Mouse (Mus musculus) forebrain, embryonic 12.5 days (tissue): Measurements from ENCODE around the gene 1700049E17Rik2. TPM values are rescaled to one million over a fixed set of nuclear protein-coding genes. Genes with fewer than 3 reads are reported as not detected.
"Not testable (repeated sequence)": the region's sequence is repeated elsewhere in the genome, so short reads cannot be mapped to it uniquely, and the experiment has no call there.

Experiments used
- ATAC-seq: fragments of 200-750 bp; cut with Nextera tagmentation; 2 replicates; pipeline ENCODE4 v1.8.0; 2017; ENCODE audit warnings: moderate TSS enrichment; ENCODE audit not compliant: low FRiP score
- H3K27ac ChIP-seq: fragments of 300-500 bp; sonication (generic); 2 replicates; pipeline ENCODE4 v1.5.1; 2016; ENCODE audit warnings: mild to moderate bottlenecking
- H3K27me3 ChIP-seq: fragments of 300-500 bp; sonication (generic); 2 replicates; pipeline ENCODE4 v1.6.1; 2016; ENCODE audit warnings: mild to moderate bottlenecking
- H3K36me3 ChIP-seq: fragments of 300-500 bp; sonication (generic); replicated peaks from 2 replicates; pipeline ENCODE4 v1.6.1; 2016; ENCODE audit warnings: mild to moderate bottlenecking
- H3K4me1 ChIP-seq: fragments of 300-500 bp; sonication (generic); 2 replicates; pipeline ENCODE4 v1.6.1; 2016
- H3K4me2 ChIP-seq: fragments of 300-500 bp; sonication (generic); 2 replicates; pipeline ENCODE4 v1.6.1; 2016; ENCODE audit warnings: mild to moderate bottlenecking, moderate library complexity
- H3K4me3 ChIP-seq: fragments of 300-500 bp; sonication (generic); replicated peaks from 2 replicates; pipeline ENCODE4 v1.5.1; 2016; ENCODE audit warnings: mild to moderate bottlenecking
- H3K9ac ChIP-seq: fragments of 300-500 bp; sonication (generic); 2 replicates; pipeline ENCODE4 v1.6.1; 2016; ENCODE audit warnings: mild to moderate bottlenecking
- H3K9me3 ChIP-seq: fragments of 300-500 bp; sonication (generic); 2 replicates; pipeline ENCODE4 v1.6.1; 2016
- WGBS: fragments of 180-500 bp; shearing (Covaris S2); methylation state at CpG from one replicate; pipeline ENCODE4 v1.1.7; 2016; 5-methylcytosine and 5-hydroxymethylcytosine counted together
- polyA plus RNA-seq: library from polyadenylated mRNA; unstranded; fragments of >200 nt; fragmentation: Nextera tagmentation; extraction: Ambion mirVana; gene quantifications from 2 replicates; pipeline ENCODE4 v1.2.1, GENCODE M21; 2016

The 1700049E17Rik2 gene
- not detected in 2 replicates for polyA plus RNA-seq

DNA sequence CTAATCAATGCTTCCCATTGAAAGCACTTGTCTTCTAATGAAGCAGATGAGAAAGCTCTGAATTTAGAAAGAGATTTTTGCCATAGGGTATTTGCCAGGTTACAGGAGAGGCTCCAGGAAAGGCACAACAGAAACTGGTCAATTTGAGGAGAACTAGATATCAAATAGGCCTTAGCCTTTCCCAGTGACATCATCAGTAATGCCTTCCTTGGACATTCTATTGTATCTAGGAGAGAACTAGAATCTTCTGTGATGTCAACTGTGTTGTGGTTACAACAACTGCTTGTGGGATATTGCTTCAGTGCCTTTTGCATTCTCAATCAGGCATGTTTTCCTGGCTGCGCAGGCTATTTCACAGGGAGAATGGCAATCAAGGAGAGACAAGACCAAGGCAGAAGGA, at the start of gene 1700049E17Rik2:
Gene 1700049E17Rik2, plus strand, starts transcription at position 301 of the 400 bp plus-strand sequence.
- WGBS: no CpG with 5 or more reads among the region's 1 CpGs
- H3K4me2 ChIP-seq, H3K4me3 ChIP-seq, H3K36me3 ChIP-seq, H3K27ac ChIP-seq, H3K9me3 ChIP-seq, H3K27me3 ChIP-seq, H3K4me1 ChIP-seq, H3K9ac ChIP-seq, ATAC-seq: not testable (repeated sequence)

DNA sequence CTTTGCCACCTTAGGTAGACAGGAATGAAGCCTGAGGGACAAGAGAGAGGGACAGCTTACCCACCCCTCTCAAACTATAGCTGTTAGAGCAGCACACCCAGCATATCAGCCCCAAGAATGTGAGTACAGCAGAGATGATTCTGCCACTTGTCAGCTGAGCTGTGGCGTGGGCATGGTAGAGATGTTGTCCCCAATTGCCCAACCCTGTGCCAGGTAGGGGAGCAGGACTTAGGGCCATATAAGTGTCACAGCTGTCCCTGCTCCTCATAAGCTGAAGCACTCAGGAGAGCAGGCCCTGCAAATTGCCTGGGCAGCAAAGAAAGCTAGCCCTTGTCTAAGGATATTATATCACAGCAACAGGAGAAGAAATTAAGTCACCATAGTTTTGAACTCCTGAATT, 48.3 kb upstream of the 1700049E17Rik2 start:
- not testable (repeated sequence) for H3K4me2 ChIP-seq, H3K9ac ChIP-seq, H3K27ac ChIP-seq, H3K36me3 ChIP-seq, ATAC-seq, H3K9me3 ChIP-seq, H3K4me3 ChIP-seq, H3K4me1 ChIP-seq, H3K27me3 ChIP-seq
- WGBS: 83% methylated on average over 1 of the region's 1 CpGs

DNA sequence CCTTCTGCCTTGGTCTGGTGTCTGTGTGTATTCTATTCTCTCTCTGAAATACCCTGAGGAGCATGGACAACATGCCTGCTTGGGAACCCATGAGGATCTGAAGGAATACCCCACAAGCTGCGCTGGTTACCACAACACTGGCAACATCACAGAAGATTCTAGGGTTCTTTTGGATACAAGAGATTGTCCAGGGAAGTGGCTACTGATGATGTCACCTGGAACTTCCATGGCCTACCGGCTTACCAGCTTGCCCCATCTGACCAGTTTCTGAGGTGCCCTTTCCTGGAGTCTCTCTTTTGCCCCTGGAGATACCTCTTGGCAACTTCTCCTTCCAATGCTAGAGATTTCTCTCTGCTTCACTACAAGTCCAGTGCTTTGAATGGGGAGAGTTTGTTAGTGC, 17.5 kb upstream of the 1700049E17Rik2 start, which contains the start of gene Gm7970:
Gene Gm7970, minus strand, starts transcription at position 101 of the 400 bp plus-strand sequence.
- not testable (repeated sequence) for H3K9ac ChIP-seq, H3K9me3 ChIP-seq, ATAC-seq, H3K27ac ChIP-seq, H3K36me3 ChIP-seq, H3K4me3 ChIP-seq, H3K4me1 ChIP-seq, H3K4me2 ChIP-seq, H3K27me3 ChIP-seq
- WGBS: no CpG with 5 or more reads among the region's 2 CpGs

DNA sequence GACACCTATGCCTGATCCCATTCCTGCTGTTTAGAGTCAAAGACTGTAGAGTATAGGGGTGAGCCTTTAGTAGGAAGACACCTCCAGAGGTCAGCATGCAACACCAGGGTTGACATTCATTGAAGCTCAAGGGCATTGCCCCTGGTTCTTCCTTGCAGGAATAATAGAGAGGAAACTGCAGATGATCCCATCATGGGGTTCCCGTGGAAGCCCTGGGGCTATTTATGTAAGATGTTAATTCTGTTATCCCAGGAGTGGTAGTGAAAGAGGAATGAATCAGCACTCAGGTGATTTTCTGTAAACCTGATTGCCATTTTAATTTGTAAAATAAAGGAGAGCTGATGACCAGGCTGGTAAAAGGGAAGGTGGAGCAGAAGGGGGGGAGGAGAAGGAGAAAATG, 13.3 kb downstream of the 1700049E17Rik2 start:
- not testable (repeated sequence) for H3K9me3 ChIP-seq

DNA sequence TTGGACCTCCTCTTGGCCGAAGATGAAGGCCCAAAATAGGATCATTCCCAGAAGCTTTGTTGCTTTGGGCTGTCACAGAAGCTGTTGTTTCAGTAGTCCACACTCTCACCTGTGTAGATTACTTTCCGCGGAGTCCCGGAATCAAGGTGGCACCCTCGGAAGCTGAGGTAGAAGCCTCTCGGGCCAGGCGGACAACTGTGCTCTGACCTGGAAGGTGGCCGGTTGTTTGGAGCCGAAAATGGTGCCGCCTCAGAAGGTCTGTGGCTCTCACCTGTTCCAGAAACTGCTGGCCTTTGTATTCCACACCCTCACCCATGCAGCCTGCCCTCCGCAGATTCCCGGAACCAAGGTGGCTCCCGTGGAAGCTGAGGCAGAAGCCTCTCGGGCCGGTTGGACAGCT, 27.9 kb downstream of the 1700049E17Rik2 start:
- not testable (repeated sequence) for ATAC-seq, H3K9me3 ChIP-seq
- WGBS: 96% methylated on average over 15 of the region's 15 CpGs

More for the DNA sequence above, 13.3 kb downstream of the 1700049E17Rik2 start:
- H3K4me3 ChIP-seq, H3K4me2 ChIP-seq, ATAC-seq, H3K4me1 ChIP-seq, H3K27me3 ChIP-seq, H3K36me3 ChIP-seq, H3K27ac ChIP-seq, H3K9ac ChIP-seq: not testable (repeated sequence)
- 91% methylated on average over 1 of the region's 1 CpGs for WGBS

DNA sequence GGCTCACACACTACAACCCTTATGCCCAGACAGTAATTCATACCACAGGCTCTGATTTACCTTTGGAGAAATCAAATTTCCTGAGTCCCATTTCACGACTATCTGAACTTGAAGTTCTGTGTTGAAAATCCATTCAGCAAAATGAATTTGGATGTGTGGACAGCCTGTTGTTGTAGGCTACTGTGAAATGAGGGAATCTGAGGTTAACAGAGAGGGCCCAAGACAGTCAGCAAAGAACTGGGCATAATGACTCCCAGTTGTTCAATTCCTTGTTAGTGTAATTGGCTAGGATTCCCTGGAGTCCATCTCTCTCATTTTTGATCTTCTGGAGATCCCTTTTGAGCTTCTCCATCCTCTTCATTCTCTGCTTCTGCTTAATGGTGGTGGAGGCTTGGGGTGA, 37.7 kb downstream of the 1700049E17Rik2 start:
- not testable (repeated sequence) for H3K36me3 ChIP-seq, H3K27me3 ChIP-seq, H3K4me1 ChIP-seq, H3K9me3 ChIP-seq, H3K4me3 ChIP-seq, H3K27ac ChIP-seq, H3K4me2 ChIP-seq, H3K9ac ChIP-seq, ATAC-seq
- 83% methylated on average over 1 of the region's 1 CpGs for WGBS

More for the DNA sequence above, 27.9 kb downstream of the 1700049E17Rik2 start:
- H3K4me2 ChIP-seq, H3K27ac ChIP-seq, H3K4me3 ChIP-seq, H3K27me3 ChIP-seq, H3K36me3 ChIP-seq, H3K4me1 ChIP-seq, H3K9ac ChIP-seq: not testable (repeated sequence)

DNA sequence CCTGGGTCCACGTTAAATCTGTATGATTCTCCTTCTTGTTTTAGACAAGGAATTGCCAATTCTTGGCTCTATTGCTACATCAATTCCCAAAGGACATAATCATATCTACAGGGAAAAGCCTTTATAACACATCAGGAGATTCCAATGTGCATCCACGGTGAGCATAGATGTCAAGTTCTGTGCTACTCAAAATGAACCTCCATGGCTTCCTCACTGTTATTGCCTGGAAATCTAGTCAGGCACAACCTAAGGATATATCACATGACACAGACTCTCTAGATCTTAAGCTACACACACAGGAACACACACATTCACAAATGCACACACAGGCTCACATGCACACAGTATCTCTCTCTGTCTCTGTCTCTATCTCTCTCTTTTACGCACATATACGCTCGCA, 49.5 kb downstream of the 1700049E17Rik2 start:
- 96% methylated on average over 5 of the region's 5 CpGs for WGBS
- ATAC-seq, H3K9ac ChIP-seq, H3K27ac ChIP-seq, H3K36me3 ChIP-seq, H3K4me3 ChIP-seq, H3K9me3 ChIP-seq, H3K4me1 ChIP-seq, H3K27me3 ChIP-seq, H3K4me2 ChIP-seq: not testable (repeated sequence)

DNA sequence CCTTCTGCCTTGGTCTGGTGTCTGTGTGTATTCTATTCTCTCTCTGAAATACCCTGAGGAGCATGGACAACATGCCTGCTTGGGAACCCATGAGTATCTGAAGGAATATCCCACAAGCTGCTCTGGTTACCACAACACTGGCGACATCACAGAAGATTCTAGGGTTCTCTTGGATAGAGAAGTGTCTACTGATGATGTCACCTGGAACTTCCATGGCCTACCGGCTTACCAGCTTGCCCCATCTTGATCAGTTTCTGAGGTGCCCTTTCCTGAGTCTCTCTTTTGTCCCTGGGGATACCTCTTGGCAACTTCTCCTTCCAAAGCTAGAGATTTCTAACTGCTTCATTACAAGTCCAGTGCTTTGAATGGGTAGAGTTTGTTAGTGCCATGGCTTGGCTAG, 51.5 kb downstream of the 1700049E17Rik2 start, which contains the start of gene Gm3072:
Gene Gm3072, minus strand, starts transcription at position 101 of the 400 bp plus-strand sequence.
- WGBS: 84% methylated on average over 1 of the region's 2 CpGs
- H3K4me2 ChIP-seq, H3K4me1 ChIP-seq, H3K27ac ChIP-seq, H3K9ac ChIP-seq, H3K4me3 ChIP-seq, H3K9me3 ChIP-seq, H3K36me3 ChIP-seq, ATAC-seq, H3K27me3 ChIP-seq: not testable (repeated sequence)

DNA sequence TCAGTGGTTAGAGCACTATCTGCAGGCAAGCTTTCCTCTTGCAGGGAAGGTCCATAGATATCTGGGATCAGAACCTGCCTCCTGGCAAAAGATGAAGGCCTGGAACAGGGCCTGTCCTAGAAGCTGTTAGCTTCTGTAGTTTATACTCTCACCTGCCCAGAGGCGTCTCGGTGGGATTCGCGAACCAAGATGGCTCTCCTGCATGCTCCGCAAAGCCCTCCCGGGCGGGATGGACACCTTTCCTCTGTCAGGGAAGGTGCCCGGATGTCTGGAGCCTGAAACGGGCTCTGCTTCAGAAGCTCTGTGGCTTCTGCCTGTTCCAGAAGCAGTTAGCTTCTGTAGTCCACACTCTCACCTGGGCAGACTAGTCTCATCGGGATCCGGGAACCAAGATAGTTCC, 57.1 kb downstream of the 1700049E17Rik2 start:
- not testable (repeated sequence) for H3K4me3 ChIP-seq, H3K27ac ChIP-seq, H3K9ac ChIP-seq, H3K9me3 ChIP-seq, H3K4me2 ChIP-seq, ATAC-seq, H3K4me1 ChIP-seq, H3K27me3 ChIP-seq, H3K36me3 ChIP-seq
- WGBS: 94% methylated on average over 10 of the region's 11 CpGs

Other genes with a start within 250 kb of the 1700049E17Rik2 start
- not detected in 2 replicates for gene Gm5798, start 224.6 kb upstream of the 1700049E17Rik2 start, polyA plus RNA-seq
- gene Gm7945, start 186.8 kb upstream of the 1700049E17Rik2 start, polyA plus RNA-seq: not detected in 2 replicates
- not detected in 2 replicates for gene Gm6482, start 164.9 kb upstream of the 1700049E17Rik2 start, polyA plus RNA-seq
- gene Gm7954, start 119.7 kb upstream of the 1700049E17Rik2 start, polyA plus RNA-seq: not detected in 2 replicates
- not detected in 2 replicates for gene Gm3486, start 83.7 kb upstream of the 1700049E17Rik2 start, polyA plus RNA-seq
- gene Gm7970, start 17.6 kb upstream of the 1700049E17Rik2 start, polyA plus RNA-seq: not detected in 2 replicates
- not detected in 2 replicates for gene Gm3072, start 51.4 kb downstream of the 1700049E17Rik2 start, polyA plus RNA-seq
- gene Gm3676, start 73.3 kb downstream of the 1700049E17Rik2 start, polyA plus RNA-seq: not detected in 2 replicates
- not detected in 2 replicates for gene Gm8068, start 128.7 kb downstream of the 1700049E17Rik2 start, polyA plus RNA-seq
- not detected in 2 replicates for gene Gm7929, start 177.4 kb downstream of the 1700049E17Rik2 start, polyA plus RNA-seq
- gene Gm47189, start 199.2 kb downstream of the 1700049E17Rik2 start, polyA plus RNA-seq: not detected in 2 replicates